Mouse (Mus musculus): Measurements from ENCODE around the gene Marveld3. TPM values are rescaled to one million over a fixed set of nuclear protein-coding genes. Genes with fewer than 3 reads are reported as not detected.

The Marveld3 gene
- polyA plus RNA-seq, 1 experiment from 2014 or later: not detected

DNA sequence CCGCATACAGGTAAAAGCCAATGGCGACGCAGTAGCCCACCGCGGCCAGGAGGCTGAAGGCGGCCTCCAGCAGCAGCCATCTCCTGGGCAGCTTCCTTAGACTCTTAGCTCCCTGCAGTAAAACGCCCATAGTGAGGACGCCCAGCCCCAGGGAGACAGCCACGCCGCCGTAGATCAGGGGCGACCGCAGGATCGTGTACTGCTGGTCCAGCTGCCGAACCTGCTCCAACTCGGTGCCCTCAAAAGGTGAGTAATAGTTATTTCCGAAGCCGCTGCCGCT, 13.8 kb downstream of the Marveld3 start:
- Histone ChIP-seq H3K36me3 (ENCODE audit: inconsistent target) (no peaks in the 10 kb centered on the region), H3K27ac (no peak overlapping the region), H3K4me3 (ENCODE audit: inconsistent target) (no peak overlapping the region), H3K79me2 (ENCODE audit: inconsistent target) (no peaks in the 10 kb centered on the region)
- 5% methylated on average over 19 of the region's 19 CpGs for WGBS (ENCODE audit: missing documents)

DNA sequence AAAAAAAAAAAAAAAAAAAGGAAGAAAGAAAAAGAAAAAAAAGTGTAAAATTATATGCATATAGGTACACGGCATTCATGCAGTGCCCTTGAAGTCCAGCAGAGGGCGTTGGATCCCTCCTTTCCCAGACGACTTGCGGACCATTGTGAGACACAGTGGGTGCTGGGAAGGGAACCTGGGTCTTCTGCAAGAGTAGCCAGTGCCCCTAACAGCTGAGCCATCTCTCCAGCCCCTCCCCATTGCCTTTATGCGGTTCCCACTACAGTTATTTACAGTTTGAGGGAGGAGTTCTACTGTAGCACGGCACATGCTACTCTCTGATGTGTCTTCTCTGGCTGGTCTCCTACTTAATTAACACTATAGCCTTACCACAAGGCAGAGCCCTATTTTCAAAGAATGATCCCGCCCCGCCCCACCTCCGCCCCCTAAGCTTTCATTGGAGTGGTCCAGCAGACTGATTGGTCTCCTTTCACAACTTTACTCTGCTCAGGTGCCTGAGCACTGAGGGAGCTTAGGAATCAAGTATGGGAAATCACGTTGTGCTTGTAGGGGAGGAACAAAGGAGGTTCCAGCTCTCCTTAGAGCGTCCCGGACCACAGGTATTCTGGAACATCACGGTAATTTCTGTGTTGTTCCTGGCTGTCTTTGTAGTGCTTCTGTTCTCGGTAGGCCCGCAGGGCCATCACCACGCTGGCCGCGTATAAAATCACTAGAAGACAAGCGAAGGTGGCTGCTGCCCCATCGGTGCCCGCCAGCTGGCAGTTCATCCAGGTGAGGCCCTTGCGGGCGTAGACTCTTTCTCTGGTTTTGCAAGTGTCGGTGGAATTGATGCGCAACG, 14.3 kb downstream of the Marveld3 start:
- Histone ChIP-seq H3K79me2 (ENCODE audit: inconsistent target) (no peaks in the 10 kb centered on the region), H3K36me3 (ENCODE audit: inconsistent target) (no peaks in the 10 kb centered on the region), H3K27ac (no peak overlapping the region), H3K4me3 (ENCODE audit: inconsistent target) (no peak overlapping the region)
- 6% methylated on average over 26 of the region's 26 CpGs for WGBS (ENCODE audit: missing documents)

DNA sequence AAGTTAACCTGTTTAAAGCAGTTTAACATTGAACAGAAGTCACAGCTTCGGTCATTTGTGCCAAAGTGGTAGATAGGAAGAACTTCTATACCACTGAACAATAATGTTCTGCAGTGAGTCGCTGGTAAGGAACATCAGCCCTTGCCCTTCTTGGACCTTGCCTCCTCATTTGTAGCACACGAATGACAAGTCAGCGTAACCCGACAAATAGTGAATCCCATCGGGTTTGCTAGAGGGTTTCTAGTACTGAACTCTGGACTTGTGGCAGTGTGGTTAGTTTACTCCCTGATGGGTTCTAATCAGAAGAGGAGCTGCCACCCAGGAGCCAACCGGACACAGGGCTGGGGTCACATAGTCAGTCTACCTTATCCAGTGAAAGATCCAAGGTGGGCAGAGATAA, 15.7 kb downstream of the Marveld3 start:
- Histone ChIP-seq H3K27ac (no peak overlapping the region), H3K36me3 (ENCODE audit: inconsistent target) (no peaks in the 10 kb centered on the region), H3K79me2 (ENCODE audit: inconsistent target) (no peaks in the 10 kb centered on the region), H3K4me3 (ENCODE audit: inconsistent target) (no peak overlapping the region)
- 97% methylated on average over 7 of the region's 7 CpGs for WGBS (ENCODE audit: missing documents)

DNA sequence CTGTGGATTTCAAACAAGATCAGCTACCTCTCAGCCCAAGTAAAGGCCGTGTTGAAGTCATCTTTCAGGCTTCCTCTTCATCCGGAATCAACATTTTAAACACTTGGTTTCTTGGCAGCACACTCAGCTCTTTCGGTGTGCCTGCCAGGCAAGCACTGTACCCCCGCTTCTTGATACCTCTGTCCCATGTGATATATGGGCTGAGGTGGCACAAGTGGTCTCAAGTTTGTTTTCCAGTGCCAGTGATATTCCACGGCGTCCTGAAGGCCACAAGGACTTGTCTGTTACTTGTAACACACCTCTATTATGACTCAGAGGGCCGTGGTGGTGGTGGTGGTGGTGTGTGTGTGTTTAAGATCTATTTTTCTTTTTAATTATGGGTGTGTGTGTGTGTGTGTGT, 16.3 kb downstream of the Marveld3 start:
- 85% methylated on average over 7 of the region's 7 CpGs for WGBS (ENCODE audit: missing documents)
- no peaks in the 10 kb centered on the region for H3K79me2 ChIP-seq (ENCODE audit: inconsistent target)

DNA sequence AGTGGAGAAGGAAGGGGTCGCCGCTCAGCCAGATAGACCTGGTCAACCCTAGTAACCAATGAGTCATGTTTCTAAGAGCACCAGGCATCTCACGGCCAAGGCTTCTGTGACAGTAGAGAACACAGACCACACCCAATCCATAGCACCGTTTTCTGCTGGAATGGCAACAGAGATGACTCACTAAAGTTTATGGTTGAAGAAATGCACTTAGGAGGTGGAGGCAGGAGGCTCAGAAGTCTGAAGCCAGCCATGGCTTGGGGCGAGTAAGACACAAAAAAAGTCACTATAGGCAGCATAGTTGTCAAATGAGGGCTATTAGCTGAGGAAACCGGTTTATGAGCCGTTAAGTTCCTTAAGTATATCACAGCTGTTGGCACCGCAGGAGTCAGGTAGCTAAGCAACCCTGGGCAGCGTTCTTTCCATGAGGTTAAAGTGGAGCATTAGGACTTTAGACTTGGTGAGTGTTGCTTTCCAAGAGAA, 16.8 kb downstream of the Marveld3 start:
- H3K27ac ChIP-seq: no peak overlapping the region
- H3K36me3 ChIP-seq (ENCODE audit: inconsistent target): peaks cover 5% of the 10 kb centered on the region; the same call in 1 of the 2 replicates
- no peaks in the 10 kb centered on the region for H3K79me2 ChIP-seq (ENCODE audit: inconsistent target)
- WGBS (ENCODE audit: missing documents): 83% methylated on average over 9 of the region's 9 CpGs
- no peak overlapping the region for H3K4me3 ChIP-seq (ENCODE audit: inconsistent target)

More for the DNA sequence above, 16.3 kb downstream of the Marveld3 start:
- Histone ChIP-seq H3K4me3 (ENCODE audit: inconsistent target) (no peak overlapping the region), H3K36me3 (ENCODE audit: inconsistent target) (no peaks in the 10 kb centered on the region), H3K27ac (no peak overlapping the region)

DNA sequence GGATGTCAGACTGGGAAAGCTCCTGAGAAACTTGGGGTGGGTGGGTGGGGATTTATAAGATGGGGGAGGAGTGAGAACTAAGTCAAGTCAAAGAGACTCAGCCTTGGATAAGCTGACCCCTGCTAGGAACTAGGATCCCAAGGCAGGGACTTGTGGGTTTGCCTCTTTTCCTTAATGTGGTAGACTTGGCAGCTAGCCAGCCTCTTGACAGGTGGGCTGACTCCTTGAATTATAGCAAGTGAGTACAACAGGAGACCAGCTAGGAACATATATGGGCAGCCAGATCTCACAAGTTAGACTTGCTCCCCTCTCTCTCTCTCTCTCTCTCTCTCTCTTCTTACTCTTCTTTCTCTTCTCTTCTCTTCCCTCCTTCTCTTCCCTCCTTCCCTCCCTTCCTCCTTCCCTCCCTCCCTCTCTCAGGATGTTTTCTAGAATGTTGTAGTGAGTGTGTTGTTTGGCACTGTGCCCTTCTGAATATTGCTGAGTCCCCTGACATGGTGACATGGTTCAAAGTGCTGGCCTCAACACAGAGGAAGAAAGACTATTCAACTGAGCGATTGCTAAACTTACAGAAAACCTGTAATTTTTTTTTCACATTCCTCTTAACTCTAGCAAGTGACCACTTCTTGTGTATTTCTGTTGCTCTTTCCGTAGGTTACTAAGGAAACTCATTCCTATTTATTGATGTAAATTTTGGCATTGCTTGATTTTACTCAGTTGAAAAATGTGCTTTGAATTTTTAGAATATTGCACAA, 20.2 kb downstream of the Marveld3 start:
- H3K79me2 ChIP-seq (ENCODE audit: inconsistent target): no peaks in the 10 kb centered on the region
- peaks cover 20% of the 10 kb centered on the region; the same call in 1 of the 2 replicates for H3K36me3 ChIP-seq (ENCODE audit: inconsistent target)
- no peak overlapping the region for H3K27ac ChIP-seq
- H3K4me3 ChIP-seq (ENCODE audit: inconsistent target): no peak overlapping the region
- 73% methylated on average over 2 of the region's 2 CpGs for WGBS (ENCODE audit: missing documents)

DNA sequence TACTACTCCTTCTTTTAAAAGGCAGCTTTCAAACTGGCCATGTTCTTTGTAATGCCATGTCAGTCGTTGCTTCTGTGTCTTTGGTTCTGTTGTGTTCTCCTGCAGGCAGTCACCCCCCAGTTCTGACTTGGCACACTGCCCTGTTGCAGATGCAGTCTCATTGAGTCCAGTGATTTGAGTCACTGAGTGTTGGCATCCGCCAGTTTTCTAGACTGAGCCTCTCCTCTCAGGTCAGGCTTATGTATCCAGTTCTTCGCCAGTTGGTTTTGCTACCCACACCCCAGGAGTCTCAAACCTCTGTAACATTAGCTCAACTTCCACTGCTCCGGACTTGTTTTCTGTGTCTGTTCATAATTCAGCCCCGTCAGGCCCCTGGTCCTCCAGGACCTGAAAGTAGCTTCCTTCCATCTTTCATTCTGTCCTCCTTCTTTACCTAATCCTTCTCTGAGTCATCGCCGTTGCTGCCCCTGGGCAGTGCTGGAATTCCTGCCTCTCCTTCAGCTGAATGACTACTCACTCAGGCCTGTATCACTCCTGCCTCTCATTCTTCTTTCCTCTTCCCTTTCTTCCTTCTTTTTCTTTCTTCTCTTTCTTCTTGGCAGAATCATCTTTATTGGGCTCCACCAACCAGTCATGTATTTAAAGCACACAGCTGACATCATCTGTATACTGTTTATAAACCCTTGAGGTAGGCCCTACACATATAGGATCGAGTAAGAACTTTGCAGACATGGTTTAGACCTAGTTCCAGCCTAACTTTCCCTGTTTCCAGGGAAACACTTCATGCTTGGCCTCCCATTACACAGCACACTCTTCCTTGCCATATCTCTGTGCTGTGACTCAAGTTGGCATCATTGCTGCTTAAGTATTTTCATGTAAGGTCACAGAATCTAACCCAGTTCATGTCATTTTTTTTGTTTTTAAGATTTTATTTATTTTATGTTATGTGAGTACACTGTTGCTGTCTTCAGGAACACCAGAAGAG, 41.3 kb downstream of the Marveld3 start:
- Histone ChIP-seq H3K4me3 (ENCODE audit: inconsistent target) (no peak overlapping the region), H3K36me3 (ENCODE audit: inconsistent target) (peaks cover 9% of the 10 kb centered on the region; the same call in 1 of the 2 replicates), H3K79me2 (ENCODE audit: inconsistent target) (no peaks in the 10 kb centered on the region), H3K27ac (no peak overlapping the region)
- WGBS (ENCODE audit: missing documents): 91% methylated on average over 8 of the region's 8 CpGs

DNA sequence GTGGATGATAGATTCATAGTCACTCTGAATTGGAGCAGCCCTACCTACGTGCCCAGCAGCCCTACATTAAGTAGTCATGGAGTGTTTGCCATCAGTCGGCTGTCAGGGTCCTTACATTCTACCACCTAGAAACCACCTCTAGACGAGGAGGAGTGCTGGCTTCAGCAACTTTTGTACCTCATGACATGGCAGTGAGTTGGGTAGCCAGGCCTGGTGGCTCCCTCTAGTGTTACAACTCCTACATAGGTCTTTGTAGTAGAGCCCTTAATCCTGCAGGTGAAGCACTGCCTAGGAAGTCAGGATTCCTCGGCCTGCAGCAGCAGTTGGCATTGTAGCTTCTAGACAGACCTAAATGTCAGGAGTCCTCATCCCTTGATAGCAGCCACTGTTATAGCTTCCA, 44.7 kb downstream of the Marveld3 start:
- Histone ChIP-seq H3K4me3 (ENCODE audit: inconsistent target) (no peak overlapping the region), H3K36me3 (ENCODE audit: inconsistent target) (peaks cover 15% of the 10 kb centered on the region; the same call in 1 of the 2 replicates), H3K27ac (no peak overlapping the region), H3K79me2 (ENCODE audit: inconsistent target) (no peaks in the 10 kb centered on the region)
- WGBS (ENCODE audit: missing documents): 58% methylated on average over 4 of the region's 4 CpGs

DNA sequence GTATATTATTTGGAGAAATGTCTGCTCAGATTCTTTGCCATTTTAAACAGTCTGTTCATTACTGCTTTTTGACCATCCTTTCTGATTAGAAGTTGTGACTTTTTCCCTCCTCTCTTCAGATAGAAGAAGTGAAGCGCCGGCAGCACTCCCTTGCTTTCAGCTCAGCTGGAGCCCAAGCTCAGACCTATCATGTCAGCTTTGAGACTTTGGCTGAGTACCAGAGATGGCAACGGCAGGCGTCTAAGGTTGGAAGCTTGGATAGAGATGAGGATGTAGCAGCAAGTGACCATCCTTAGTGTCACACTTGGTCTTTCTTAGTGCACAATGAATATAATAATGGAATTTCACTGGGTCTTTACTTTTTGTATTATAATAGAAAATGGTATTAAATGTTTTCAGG, 54.6 kb downstream of the Marveld3 start:
- no peaks in the 10 kb centered on the region for H3K79me2 ChIP-seq (ENCODE audit: inconsistent target)
- WGBS (ENCODE audit: missing documents): 100% methylated on average over 4 of the region's 4 CpGs
- peaks cover 12% of the 10 kb centered on the region; the same call in 1 of the 2 replicates for H3K36me3 ChIP-seq (ENCODE audit: inconsistent target)
- no peak overlapping the region for H3K4me3 ChIP-seq (ENCODE audit: inconsistent target)
- H3K27ac ChIP-seq: no peak overlapping the region

DNA sequence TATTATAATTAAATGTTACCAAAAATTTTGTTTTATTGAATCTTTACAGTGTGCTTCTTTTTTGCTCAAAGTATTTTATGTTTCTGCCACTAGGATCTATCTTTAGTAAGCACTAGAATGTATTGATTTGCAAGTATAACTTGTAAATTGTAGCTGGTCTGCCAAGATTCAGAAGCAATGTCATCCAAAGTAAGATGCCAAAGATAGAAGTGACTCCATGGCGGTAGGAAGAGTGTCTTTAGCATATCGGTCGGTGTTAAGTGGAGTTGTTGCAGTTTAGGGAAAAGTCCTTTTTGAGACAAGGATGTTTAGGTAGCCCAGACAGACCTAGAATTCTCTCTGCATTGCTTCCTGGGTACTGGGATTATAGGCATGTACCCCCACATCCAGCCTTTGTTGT, 55.1 kb downstream of the Marveld3 start:
- H3K36me3 ChIP-seq (ENCODE audit: inconsistent target): peaks cover 8% of the 10 kb centered on the region; the same call in 1 of the 2 replicates
- H3K27ac ChIP-seq: no peak overlapping the region
- 91% methylated on average over 3 of the region's 3 CpGs for WGBS (ENCODE audit: missing documents)

DNA sequence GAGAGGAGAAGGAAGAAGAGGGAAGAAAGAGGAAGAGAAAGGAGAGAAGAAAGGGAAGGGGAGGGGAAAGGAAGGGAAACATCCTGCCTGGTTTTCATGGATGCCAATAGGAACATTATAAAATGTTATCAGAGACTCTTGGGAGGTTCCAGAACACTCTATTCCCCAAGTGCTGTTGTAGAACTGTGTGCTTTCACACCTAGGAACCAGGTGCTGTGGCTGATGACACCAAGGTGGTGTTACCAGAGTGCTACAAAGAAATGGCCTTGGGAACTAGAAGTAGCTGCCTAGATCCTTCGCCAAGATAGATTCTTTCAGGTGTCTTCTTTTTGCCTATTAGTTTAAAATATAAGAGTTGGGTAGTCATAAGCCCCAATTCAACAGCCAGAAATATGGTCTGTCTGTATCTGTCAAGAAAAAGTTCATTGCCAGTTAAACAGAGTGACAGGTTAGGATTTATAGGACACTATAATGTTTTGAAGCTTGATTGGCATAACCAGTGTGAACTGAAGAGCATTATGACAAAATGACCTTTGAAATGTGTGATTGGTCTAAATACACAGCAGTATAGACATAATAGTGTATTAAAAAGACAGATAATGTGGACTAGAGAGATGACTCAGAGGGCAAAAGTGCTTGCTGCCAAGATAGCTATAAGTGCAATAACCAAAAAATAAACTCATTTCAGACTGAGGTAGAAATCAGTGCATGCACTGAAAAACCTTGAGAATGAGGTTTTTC, 56.9 kb downstream of the Marveld3 start:
- Histone ChIP-seq H3K36me3 (ENCODE audit: inconsistent target) (peaks cover 6% of the 10 kb centered on the region; the same call in 1 of the 2 replicates), H3K27ac (no peak overlapping the region), H3K79me2 (ENCODE audit: inconsistent target) (no peaks in the 10 kb centered on the region), H3K4me3 (ENCODE audit: inconsistent target) (no peak overlapping the region)
- WGBS (ENCODE audit: missing documents): 80% methylated on average over 1 of the region's 1 CpGs

More for the DNA sequence above, 55.1 kb downstream of the Marveld3 start:
- H3K4me3 ChIP-seq (ENCODE audit: inconsistent target): no peak overlapping the region
- H3K79me2 ChIP-seq (ENCODE audit: inconsistent target): no peaks in the 10 kb centered on the region

DNA sequence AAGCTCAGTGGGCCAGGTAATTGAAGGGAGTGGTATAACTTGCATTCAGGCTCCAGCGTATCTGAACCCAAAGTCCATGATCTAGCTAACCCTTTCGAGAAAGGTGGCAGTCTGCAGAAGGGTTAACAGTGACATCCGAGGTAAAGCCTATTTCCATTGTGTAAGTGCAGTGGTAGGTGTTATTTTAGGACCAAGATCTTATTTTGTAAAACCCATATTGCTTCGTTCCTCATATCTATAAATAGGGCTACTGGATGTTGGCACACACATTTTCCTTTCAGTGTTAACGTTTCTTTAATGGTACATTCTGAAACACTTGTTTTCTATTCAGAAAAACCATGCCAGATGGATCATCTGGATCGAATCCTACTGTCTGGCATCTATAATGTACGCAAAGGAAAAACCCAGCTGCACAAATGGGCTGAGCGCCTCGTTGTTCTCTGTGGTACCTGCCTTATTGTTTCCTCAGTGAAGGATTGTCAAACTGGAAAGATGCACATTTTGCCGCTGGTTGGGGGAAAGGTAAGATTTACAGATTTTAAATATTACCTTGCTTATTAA, 58.0 kb downstream of the Marveld3 start:
- Histone ChIP-seq H3K36me3 (ENCODE audit: inconsistent target) (no peaks in the 10 kb centered on the region; the same call in 1 of the 2 replicates), H3K4me3 (ENCODE audit: inconsistent target) (no peak overlapping the region)
- WGBS (ENCODE audit: missing documents): 28% methylated on average over 10 of the region's 10 CpGs

DNA sequence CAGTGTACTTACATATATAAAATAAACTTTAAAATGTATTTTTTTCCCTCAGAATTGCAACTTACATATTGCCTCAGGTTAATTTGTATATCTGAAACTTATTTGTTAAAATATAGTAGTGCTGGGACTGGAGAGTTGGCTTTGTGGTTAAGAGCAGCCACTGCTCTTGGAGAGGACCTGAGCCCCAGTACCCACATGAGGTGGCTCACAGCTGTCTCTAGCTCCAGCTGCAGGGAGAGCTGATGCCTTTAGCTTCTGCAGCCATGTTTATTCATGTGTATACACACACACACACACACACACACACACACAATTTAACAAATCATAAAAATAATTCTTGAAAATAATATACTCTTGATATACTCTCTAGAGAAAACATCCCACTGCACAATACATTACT, 59.6 kb downstream of the Marveld3 start:
- H3K36me3 ChIP-seq (ENCODE audit: inconsistent target): no peaks in the 10 kb centered on the region
- no peak overlapping the region for H3K4me3 ChIP-seq (ENCODE audit: inconsistent target)

More for the DNA sequence above, 58.0 kb downstream of the Marveld3 start:
- Histone ChIP-seq H3K79me2 (ENCODE audit: inconsistent target) (no peaks in the 10 kb centered on the region), H3K27ac (no peak overlapping the region)

More for the DNA sequence above, 59.6 kb downstream of the Marveld3 start:
- Histone ChIP-seq H3K79me2 (ENCODE audit: inconsistent target) (no peaks in the 10 kb centered on the region), H3K27ac (0 out of 2 replicates have a peak overlapping the region, but pooled peaks have one; percentile 12)

Measured in macrophage (primary cell).